Mouse (Mus musculus): Measurements from ENCODE around the gene Slco2b1.

DNA sequence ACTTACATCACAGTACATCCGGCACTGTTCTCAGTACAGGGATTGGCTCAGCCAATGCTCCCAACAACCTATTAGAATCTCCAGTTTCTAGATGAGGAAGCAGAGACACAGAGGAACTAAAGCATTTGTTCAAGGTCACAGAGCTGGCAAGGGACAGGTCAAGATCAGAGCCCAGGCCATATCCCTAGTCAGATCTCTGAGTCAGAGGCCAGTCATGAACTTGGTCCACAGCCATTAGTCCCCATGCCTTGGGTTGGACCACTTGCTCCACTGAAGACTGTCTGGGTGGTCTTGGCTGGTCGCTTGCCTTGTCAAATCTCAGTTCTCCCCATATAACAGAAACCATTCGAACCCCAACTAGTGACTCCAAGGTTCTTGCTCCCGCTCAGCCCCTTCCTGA, 1.3 kb upstream of the Slco2b1 start:
- no peak for TF ChIP-seq POLR2A (IDR thresholded peaks at IDR 0.05; ENCODE audit: low read depth, low read length)
- TF ChIP-seq CTCF (IDR thresholded peaks at IDR 0.05; ENCODE audit: borderline replicate concordance, insufficient read depth, low read length): no peak
